Mouse (Mus musculus): ENCODE data around the gene Txndc2.

The Txndc2 gene

GRCm38 (mm10) chr17:65641734-65642218 is at the start of gene Txndc2:
TSS of gene Txndc2 (minus strand) at chr17:65642168.
- DNase-seq (ENCODE audit: low spot score) = no peak

GRCm38 (mm10) chr17:65683731-65684130 is 41.8 kb upstream of the Txndc2 start:
- no peak for DNase-seq (ENCODE audit: low spot score)

GRCm38 (mm10) chr17:65683316-65683715 is 41.3 kb upstream of the Txndc2 start:
- DNase-seq (ENCODE audit: low spot score) = no peak

GRCm38 (mm10) chr17:65682071-65682680 is 40.2 kb upstream of the Txndc2 start:
- no peak for DNase-seq (ENCODE audit: low spot score)

- DNase-seq (ENCODE audit: low spot score) = no peak
Observed at GRCm38 (mm10) chr17:65681516-65681915, 39.5 kb upstream of the Txndc2 start.

- no peak for DNase-seq (ENCODE audit: low spot score)
Observed at GRCm38 (mm10) chr17:65680801-65681412, 38.9 kb upstream of the Txndc2 start.

- no peak for DNase-seq (ENCODE audit: low spot score)
Observed at GRCm38 (mm10) chr17:65679806-65680446, 38.0 kb upstream of the Txndc2 start.

GRCm38 (mm10) chr17:65677742-65678141 is 35.8 kb upstream of the Txndc2 start:
- DNase-seq (ENCODE audit: low spot score) = no peak

GRCm38 (mm10) chr17:65676536-65676935 is 34.6 kb upstream of the Txndc2 start:
- DNase-seq (ENCODE audit: low spot score) = no peak

GRCm38 (mm10) chr17:65675985-65676384 is 34.0 kb upstream of the Txndc2 start:
- no peak for DNase-seq (ENCODE audit: low spot score)

- DNase-seq (ENCODE audit: low spot score) = no peak
Observed at GRCm38 (mm10) chr17:65674710-65675171, 32.8 kb upstream of the Txndc2 start.

GRCm38 (mm10) chr17:65672926-65673325 is 31.0 kb upstream of the Txndc2 start:
- no peak for DNase-seq (ENCODE audit: low spot score)

GRCm38 (mm10) chr17:65669061-65669460 is 27.1 kb upstream of the Txndc2 start:
- DNase-seq (ENCODE audit: low spot score) = no peak

GRCm38 (mm10) chr17:65667792-65668191 is 25.8 kb upstream of the Txndc2 start:
- no peak for DNase-seq (ENCODE audit: low spot score)

GRCm38 (mm10) chr17:65666388-65667161 is 24.6 kb upstream of the Txndc2 start:
- no peak for DNase-seq (ENCODE audit: low spot score)

GRCm38 (mm10) chr17:65665786-65666387 is 23.9 kb upstream of the Txndc2 start:
- DNase-seq (ENCODE audit: low spot score) = no peak

- DNase-seq (ENCODE audit: low spot score) = no peak
Observed at GRCm38 (mm10) chr17:65663329-65664078, 21.5 kb upstream of the Txndc2 start.

- DNase-seq (ENCODE audit: low spot score) = no peak
Observed at GRCm38 (mm10) chr17:65662662-65663061, 20.7 kb upstream of the Txndc2 start.

- no peak for DNase-seq (ENCODE audit: low spot score)
Observed at GRCm38 (mm10) chr17:65658416-65658815, 16.4 kb upstream of the Txndc2 start.

- no peak for DNase-seq (ENCODE audit: low spot score)
Observed at GRCm38 (mm10) chr17:65657958-65658357, 16.0 kb upstream of the Txndc2 start.

- DNase-seq (ENCODE audit: low spot score) = no peak
Observed at GRCm38 (mm10) chr17:65656731-65657130, 14.8 kb upstream of the Txndc2 start.

Measured in urinary bladder, postnatal 10 days (tissue).